Mouse (Mus musculus) kidney, adult 2 months (tissue): ENCODE results near the gene Slc39a11.

Experiments used
- CTCF ChIP-seq: fragments of 200-500 bp; conservative IDR thresholded peaks from 2 replicates; pipeline ENCODE4 v1.5.1; 2011; ENCODE audit warnings: low read depth, mild to moderate bottlenecking, control low read depth, low read length, moderate library complexity, mixed read lengths; ENCODE audit not compliant: insufficient read depth, insufficient read length
- POLR2A ChIP-seq: fragments of 200-500 bp; IDR thresholded peaks from one replicate; pipeline ENCODE4 v1.6.1; 2011; ENCODE audit warnings: low read depth, low read length, control low read depth

DNA sequence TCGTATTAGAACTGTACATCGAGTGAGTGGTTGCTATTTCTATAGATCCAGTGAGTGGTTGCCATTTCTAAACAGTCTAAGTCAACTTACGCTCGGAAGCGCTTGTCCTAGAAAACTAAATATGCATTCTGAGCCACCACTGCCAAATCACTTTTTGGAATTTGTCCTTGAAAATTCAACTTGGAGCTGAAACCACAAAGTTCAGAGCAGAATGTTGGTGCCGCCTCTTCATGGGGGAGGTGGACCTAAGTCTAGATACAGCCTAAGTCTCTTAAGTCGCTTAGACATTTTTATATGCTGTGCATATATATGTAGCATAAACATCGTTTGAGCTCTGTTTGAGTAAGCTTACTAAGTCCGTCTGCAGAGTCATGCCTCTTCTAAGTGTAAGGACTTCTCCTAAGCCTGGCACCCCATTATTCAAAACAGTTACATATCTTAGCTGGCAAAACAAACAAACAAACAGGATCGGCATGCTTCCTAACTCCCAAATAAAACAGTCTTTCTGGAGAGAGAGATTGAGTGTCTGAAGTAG, 38.7 kb downstream of the Slc39a11 start:
- no peak for TF ChIP-seq CTCF
- TF ChIP-seq POLR2A, result no peak
